Mouse (Mus musculus): Measurements from ENCODE around the gene Epb41l3.

GRCm38 (mm10) chr17:69162731-69163130, 87.2 kb downstream of the Epb41l3 start:
- TF ChIP-seq POLR2A (IDR thresholded peaks at IDR 0.05; ENCODE audit: low read depth, low read length) (no peak), CTCF (IDR thresholded peaks at IDR 0.05; ENCODE audit: extremely low read depth, insufficient read depth, insufficient read length, insufficient replicate concordance) (no peak)
